In genomic region chr11:85640659-85641058, GRCm38 (mm10) we compare ENCODE assay signal across 8 mouse cellular contexts.
DNase-seq lines count a peak whose midpoint lies in the region; ATAC-seq and TF ChIP-seq lines count a peak whose summit lies in the region.

No protein-coding gene starts in this region.

- no peak for TF ChIP-seq EP300 in liver, postnatal 0 days (IDR thresholded peaks at IDR 0.05; ENCODE audit: low read depth)

- no peaks in the 10 kb centered on the region for H3K9me3 ChIP-seq in kidney, embryonic 15.5 days (replicated peaks)
- no peaks in the 10 kb centered on the region for H3K9me3 ChIP-seq in forebrain, embryonic 15.5 days
- H3K9me3 ChIP-seq in liver, postnatal 0 days (ENCODE audit: low read length): no peaks in the 10 kb centered on the region

- H3K27me3 ChIP-seq in kidney, embryonic 15.5 days: peaks cover 33% of the 10 kb centered on the region
- no peaks in the 10 kb centered on the region; the same call in 1 of the 2 replicates for H3K27me3 ChIP-seq in forebrain, embryonic 15.5 days
- H3K27me3 ChIP-seq in liver, postnatal 0 days (ENCODE audit: insufficient read depth, low read length): no peaks in the 10 kb centered on the region

- ATAC-seq in kidney, embryonic 15.5 days (replicated peaks; ENCODE audit: low FRiP score): peak; percentile 66
- 0 out of 2 replicates have a peak, but pooled peaks have one; percentile 58 for ATAC-seq in forebrain, embryonic 15.5 days (replicated peaks)
- ATAC-seq in liver, postnatal 0 days: no peak

- intact Hi-C loops in gastrocnemius, postnatal 14 days (cut with DNase I; ENCODE audit: low total_unique reads): no loop called here

- WGBS in kidney, embryonic 15.5 days: 5% methylated on average over 5 of the region's 5 CpGs
- 12% methylated on average over 5 of the region's 5 CpGs for WGBS in forebrain, embryonic 15.5 days
- 51% methylated on average over 5 of the region's 5 CpGs for WGBS in liver, postnatal 0 days (ENCODE audit: insufficient replicate concordance)

- peak overlapping the region; percentile 2; the same call in 1 of the 2 replicates for H3K4me3 ChIP-seq in kidney, embryonic 15.5 days (replicated peaks)
- H3K4me3 ChIP-seq in forebrain, embryonic 15.5 days: 0 out of 2 replicates have a peak overlapping the region, but pooled peaks have one; percentile 6
- no peak overlapping the region for H3K4me3 ChIP-seq in liver, postnatal 0 days (ENCODE audit: low read depth, low read length)

- no peaks in the 10 kb centered on the region for H3K36me3 ChIP-seq in kidney, embryonic 15.5 days
- H3K36me3 ChIP-seq in forebrain, embryonic 15.5 days: no peaks in the 10 kb centered on the region
- H3K36me3 ChIP-seq in liver, postnatal 0 days (replicated peaks; ENCODE audit: insufficient read depth, low read length): no peaks in the 10 kb centered on the region

- no peak for DNase-seq in kidney, postnatal 25 days
- DNase-seq in adrenal gland, postnatal 14 days: peak; percentile 52
- DNase-seq in liver, postnatal 0 days: no peak
- DNase-seq in gastrocnemius, postnatal 14 days: no peak
- DNase-seq in thymus, postnatal 25 days: no peak
- DNase-seq in thymus, postnatal 4 days: no peak

- H3K4me1 ChIP-seq in kidney, embryonic 15.5 days: peaks cover 63% of the 10 kb centered on the region
- H3K4me1 ChIP-seq in forebrain, embryonic 15.5 days: peaks cover 25% of the 10 kb centered on the region
- H3K4me1 ChIP-seq in liver, postnatal 0 days (ENCODE audit: insufficient read depth): peaks cover 23% of the 10 kb centered on the region

- H3K9ac ChIP-seq in kidney, embryonic 15.5 days: no peak overlapping the region
- no peak overlapping the region for H3K9ac ChIP-seq in forebrain, embryonic 15.5 days (replicated peaks)
- H3K9ac ChIP-seq in liver, postnatal 0 days (replicated peaks): no peak overlapping the region

- H3K27ac ChIP-seq in kidney, embryonic 15.5 days: peak overlapping the region; percentile 73
- peak overlapping the region; percentile 37; the same call in 1 of the 2 replicates for H3K27ac ChIP-seq in forebrain, embryonic 15.5 days (replicated peaks)
- no peak overlapping the region for H3K27ac ChIP-seq in liver, postnatal 0 days (ENCODE audit: low read depth)

- peak overlapping the region; percentile 41 for H3K4me2 ChIP-seq in kidney, embryonic 15.5 days
- H3K4me2 ChIP-seq in forebrain, embryonic 15.5 days (replicated peaks): peak overlapping the region; percentile 21
- 0 out of 2 replicates have a peak overlapping the region, but pooled peaks have one; percentile 3 for H3K4me2 ChIP-seq in liver, postnatal 0 days (ENCODE audit: low read depth, low read length)

- TF ChIP-seq CTCF in liver, postnatal 0 days (IDR thresholded peaks at IDR 0.05; ENCODE audit: low read depth): no peak
